Mouse (Mus musculus): ENCODE results near the gene Lpcat1. TPM values are rescaled to one million over a fixed set of nuclear protein-coding genes. Genes with fewer than 3 reads are reported as not detected.

Gene Lpcat1
- polyA plus RNA-seq, 1 experiment from 2014 or later: 18.0 TPM

GRCm38 (mm10) chr13:73475058-73475980, 8.3 kb downstream of the Lpcat1 start:
- DNase-seq (ENCODE audit: low spot score): no peak

GRCm38 (mm10) chr13:73476259-73476658, 9.3 kb downstream of the Lpcat1 start:
- DNase-seq (ENCODE audit: low spot score): no peak

GRCm38 (mm10) chr13:73476796-73477195, 9.8 kb downstream of the Lpcat1 start:
- DNase-seq (ENCODE audit: low spot score): no peak

- no peak for DNase-seq (ENCODE audit: low spot score)
Observed at GRCm38 (mm10) chr13:73477841-73478240, 10.8 kb downstream of the Lpcat1 start.

- DNase-seq (ENCODE audit: low spot score): no peak
Observed at GRCm38 (mm10) chr13:73482476-73482875, 15.5 kb downstream of the Lpcat1 start.

- DNase-seq (ENCODE audit: low spot score): no peak
Observed at GRCm38 (mm10) chr13:73483331-73483730, 16.3 kb downstream of the Lpcat1 start.

DNA sequence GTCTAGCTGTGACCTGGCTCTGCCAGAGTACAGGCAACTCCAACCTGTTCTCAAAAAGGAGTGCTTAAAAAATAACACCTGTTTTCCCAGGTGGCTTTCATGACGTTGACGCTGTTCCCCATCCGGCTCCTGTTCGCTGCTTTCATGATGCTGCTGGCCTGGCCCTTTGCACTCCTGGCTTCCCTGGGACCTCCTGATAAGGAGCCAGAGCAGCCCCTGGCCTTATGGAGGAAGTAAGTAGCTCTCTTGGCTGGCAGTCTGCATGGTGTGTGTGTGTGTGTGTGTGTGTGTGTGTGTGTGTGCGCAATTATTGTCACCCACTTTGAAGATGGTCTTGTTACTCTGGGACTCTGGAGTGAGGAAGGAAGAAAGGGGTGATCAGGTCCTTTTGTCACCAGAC, 17.2 kb downstream of the Lpcat1 start:
- no peak for DNase-seq (ENCODE audit: low spot score)

- DNase-seq (ENCODE audit: low spot score): no peak
Observed at GRCm38 (mm10) chr13:73488105-73488504, 21.1 kb downstream of the Lpcat1 start.

- DNase-seq (ENCODE audit: low spot score): no peak
Observed at GRCm38 (mm10) chr13:73488707-73489106, 21.7 kb downstream of the Lpcat1 start.

DNA sequence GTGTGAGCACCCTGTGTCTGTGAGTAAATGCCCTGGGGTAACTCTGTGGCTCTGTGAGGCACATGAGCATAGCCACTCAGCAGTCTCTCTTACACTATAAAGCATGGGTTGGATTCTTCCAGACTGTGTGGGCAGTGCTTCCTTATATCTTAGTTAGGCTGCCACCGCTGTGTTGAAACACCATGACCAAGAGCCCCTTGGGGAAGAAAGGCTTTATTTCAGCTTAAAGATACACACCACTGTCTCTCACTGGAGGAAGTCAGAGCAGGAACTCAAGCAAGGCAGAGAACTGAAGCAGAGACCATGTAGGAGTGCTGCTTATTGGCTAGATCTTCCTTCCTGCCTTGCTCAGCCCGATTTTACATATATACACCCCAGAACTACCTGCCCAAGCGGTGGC, 23.0 kb downstream of the Lpcat1 start:
- DNase-seq (ENCODE audit: low spot score): no peak

GRCm38 (mm10) chr13:73490564-73491170, 23.7 kb downstream of the Lpcat1 start:
- no peak for DNase-seq (ENCODE audit: low spot score)

DNA sequence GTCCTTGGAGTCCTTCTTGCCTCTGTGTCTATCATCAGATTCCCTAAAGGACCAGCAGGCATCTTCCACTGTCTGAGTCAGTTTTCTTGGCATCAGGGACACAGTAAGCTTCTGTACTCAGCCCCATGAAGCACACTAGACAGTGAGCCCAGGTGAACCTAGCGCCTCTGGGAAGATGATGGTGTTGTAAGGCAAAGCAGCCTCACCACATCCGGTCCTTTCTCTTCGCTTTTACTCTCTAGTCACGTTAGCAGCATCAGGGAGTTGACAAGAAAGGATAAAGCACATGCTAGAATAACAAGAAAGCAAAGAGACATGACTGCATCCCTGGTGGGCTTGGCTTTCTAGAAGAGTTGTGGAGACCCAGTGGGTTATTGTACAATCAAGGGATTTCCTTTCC, 26.2 kb downstream of the Lpcat1 start:
- DNase-seq (ENCODE audit: low spot score): no peak

- no peak for DNase-seq (ENCODE audit: low spot score)
Observed at GRCm38 (mm10) chr13:73494528-73494927, 27.5 kb downstream of the Lpcat1 start.

GRCm38 (mm10) chr13:73496137-73496536, 29.1 kb downstream of the Lpcat1 start:
- DNase-seq (ENCODE audit: low spot score): no peak

DNA sequence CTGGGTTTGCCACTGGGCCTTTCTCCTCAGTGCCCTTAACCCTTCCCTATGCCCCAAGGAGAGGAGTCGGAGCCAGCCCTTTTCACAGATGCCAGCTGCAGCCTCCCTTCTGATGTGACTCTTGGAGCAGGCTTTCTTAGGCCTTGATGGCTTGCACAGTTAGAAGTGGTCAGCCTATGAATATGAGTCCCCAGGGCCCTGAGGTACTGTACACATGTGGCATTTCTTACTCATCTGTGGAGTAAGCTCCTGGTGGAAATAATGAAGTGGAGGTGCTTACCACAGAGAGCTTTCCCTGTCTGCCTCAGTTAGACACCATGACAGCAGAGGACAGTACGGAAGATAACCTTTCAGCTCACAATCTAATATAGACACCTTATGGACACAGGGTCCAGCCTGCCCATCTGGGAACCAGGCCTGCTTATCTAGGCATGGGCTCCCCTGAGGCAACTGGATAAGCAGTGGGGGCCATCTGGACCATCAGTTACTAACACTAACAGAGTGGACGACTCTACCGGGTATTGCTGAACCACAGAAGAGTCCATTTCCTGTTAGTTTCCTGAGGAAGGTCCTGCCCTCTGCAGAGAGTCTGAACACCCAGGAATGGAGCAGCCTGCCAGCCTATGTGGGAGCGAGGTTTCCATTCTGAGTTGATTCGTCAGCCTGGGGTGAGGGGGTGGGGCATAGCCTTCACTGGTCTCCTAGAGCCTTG, 33.1 kb downstream of the Lpcat1 start:
- DNase-seq (ENCODE audit: low spot score): no peak

GRCm38 (mm10) chr13:73502719-73503118, 35.7 kb downstream of the Lpcat1 start:
- peak; percentile 38 for DNase-seq (ENCODE audit: low spot score)

- peak; percentile 78 for DNase-seq (ENCODE audit: low spot score)
Observed at GRCm38 (mm10) chr13:73505686-73506467, 38.9 kb downstream of the Lpcat1 start.

GRCm38 (mm10) chr13:73508817-73509550, 42.0 kb downstream of the Lpcat1 start:
- no peak for DNase-seq (ENCODE audit: low spot score)

- DNase-seq (ENCODE audit: low spot score): no peak
Observed at GRCm38 (mm10) chr13:73509869-73510268, 42.9 kb downstream of the Lpcat1 start.

Data from thymus, postnatal 0 days (tissue).